Mouse (Mus musculus): ENCODE data around the gene Polr3h. TPM values are rescaled to one million over a fixed set of nuclear protein-coding genes. Genes with fewer than 3 reads are reported as not detected.

Polr3h gene
- polyA plus RNA-seq, 1 experiment, result 7.4 TPM

- Histone ChIP-seq H3K9me3 (ENCODE audit: control insufficient read depth, low read length) (no peaks in the 10 kb centered on the region), H3K36me3 (ENCODE audit: control insufficient read depth) (peaks cover 48% of the 10 kb centered on the region), H3K27me3 (ENCODE audit: control insufficient read depth) (no peaks in the 10 kb centered on the region), H3K4me3 (replicated peaks) (peak within 1 kb of the TSS; percentile 67), H3K4me1 (ENCODE audit: control insufficient read depth) (peaks cover 67% of the 10 kb centered on the region)
- TF ChIP-seq GATA1 (IDR thresholded peaks at IDR 0.05; ENCODE audit: low read length) (peak; percentile 46), TAL1 (IDR thresholded peaks at IDR 0.05; ENCODE audit: low read length) (no peak)
Observed at GRCm38 (mm10) chr15:81872262-81873136, 53.5 kb downstream of the Polr3h start, which contains the start of gene Aco2. Aco2 (plus strand) TSS chr15:81872309.

- TF ChIP-seq GATA1 (IDR thresholded peaks at IDR 0.05; ENCODE audit: low read length) (no peak), TAL1 (IDR thresholded peaks at IDR 0.05; ENCODE audit: low read length) (no peak)
- peaks cover 70% of the 10 kb centered on the region for H3K4me1 ChIP-seq (ENCODE audit: control insufficient read depth)
- H3K4me3 ChIP-seq (replicated peaks), result peak within 1 kb of the TSS; percentile 67
- peaks cover 53% of the 10 kb centered on the region for H3K36me3 ChIP-seq (ENCODE audit: control insufficient read depth)
- no peaks in the 10 kb centered on the region for H3K9me3 ChIP-seq (ENCODE audit: control insufficient read depth, low read length)
- no peaks in the 10 kb centered on the region for H3K27me3 ChIP-seq (ENCODE audit: control insufficient read depth)
Observed at GRCm38 (mm10) chr15:81871604-81872261, 54.3 kb downstream of the Polr3h start, which contains the start of gene Phf5a. Phf5a (minus strand) TSS chr15:81871911.

- Histone ChIP-seq H3K36me3 (ENCODE audit: control insufficient read depth) (peaks cover 66% of the 10 kb centered on the region), H3K27me3 (ENCODE audit: control insufficient read depth) (no peaks in the 10 kb centered on the region), H3K9me3 (ENCODE audit: control insufficient read depth, low read length) (no peaks in the 10 kb centered on the region), H3K4me1 (ENCODE audit: control insufficient read depth) (peaks cover 65% of the 10 kb centered on the region), H3K4me3 (replicated peaks) (peak overlapping the region; percentile 67)
- TF ChIP-seq GATA1 (IDR thresholded peaks at IDR 0.05; ENCODE audit: low read length) (no peak), TAL1 (IDR thresholded peaks at IDR 0.05; ENCODE audit: low read length) (no peak)
Observed at GRCm38 (mm10) chr15:81869985-81870384, 56.1 kb downstream of the Polr3h start.

GRCm38 (mm10) chr15:81864238-81864637, 61.8 kb downstream of the Polr3h start:
- H3K27me3 ChIP-seq (ENCODE audit: control insufficient read depth), result peaks cover under 1% of the 10 kb centered on the region; the same call in 1 of the 2 replicates
- TF ChIP-seq TAL1 (IDR thresholded peaks at IDR 0.05; ENCODE audit: low read length) (no peak), GATA1 (IDR thresholded peaks at IDR 0.05; ENCODE audit: low read length) (no peak)
- peaks cover 63% of the 10 kb centered on the region for H3K36me3 ChIP-seq (ENCODE audit: control insufficient read depth)
- H3K4me3 ChIP-seq (replicated peaks), result no peak overlapping the region
- H3K9me3 ChIP-seq (ENCODE audit: control insufficient read depth, low read length), result no peaks in the 10 kb centered on the region
- H3K4me1 ChIP-seq (ENCODE audit: control insufficient read depth), result peaks cover 39% of the 10 kb centered on the region

- Histone ChIP-seq H3K4me3 (replicated peaks) (peak overlapping the region; percentile 97), H3K9me3 (ENCODE audit: control insufficient read depth, low read length) (no peaks in the 10 kb centered on the region), H3K4me1 (ENCODE audit: control insufficient read depth) (peaks cover 55% of the 10 kb centered on the region), H3K27me3 (ENCODE audit: control insufficient read depth) (peaks cover 7% of the 10 kb centered on the region), H3K36me3 (ENCODE audit: control insufficient read depth) (peaks cover 26% of the 10 kb centered on the region)
- no peak for TF ChIP-seq TAL1 (IDR thresholded peaks at IDR 0.05; ENCODE audit: low read length)
- no peak for TF ChIP-seq GATA1 (IDR thresholded peaks at IDR 0.05; ENCODE audit: low read length)
Observed at GRCm38 (mm10) chr15:81860471-81861135, 65.4 kb downstream of the Polr3h start.

- peaks cover 7% of the 10 kb centered on the region for H3K27me3 ChIP-seq (ENCODE audit: control insufficient read depth)
- TF ChIP-seq TAL1 (IDR thresholded peaks at IDR 0.05; ENCODE audit: low read length) (no peak), GATA1 (IDR thresholded peaks at IDR 0.05; ENCODE audit: low read length) (no peak)
- H3K4me1 ChIP-seq (ENCODE audit: control insufficient read depth), result peaks cover 63% of the 10 kb centered on the region
- no peaks in the 10 kb centered on the region for H3K9me3 ChIP-seq (ENCODE audit: control insufficient read depth, low read length)
- H3K4me3 ChIP-seq (replicated peaks), result peak overlapping the region; percentile 97
- peaks cover 21% of the 10 kb centered on the region for H3K36me3 ChIP-seq (ENCODE audit: control insufficient read depth)
Observed at GRCm38 (mm10) chr15:81859330-81860255, 66.4 kb downstream of the Polr3h start.

- Histone ChIP-seq H3K27me3 (ENCODE audit: control insufficient read depth) (peaks cover 7% of the 10 kb centered on the region), H3K4me3 (replicated peaks) (peak within 1 kb of the TSS; percentile 97), H3K9me3 (ENCODE audit: control insufficient read depth, low read length) (no peaks in the 10 kb centered on the region), H3K4me1 (ENCODE audit: control insufficient read depth) (peaks cover 59% of the 10 kb centered on the region), H3K36me3 (ENCODE audit: control insufficient read depth) (peaks cover 19% of the 10 kb centered on the region)
- TF ChIP-seq GATA1 (IDR thresholded peaks at IDR 0.05; ENCODE audit: low read length), result no peak
- TF ChIP-seq TAL1 (IDR thresholded peaks at IDR 0.05; ENCODE audit: low read length), result no peak
Observed at GRCm38 (mm10) chr15:81858517-81859329, 67.3 kb downstream of the Polr3h start, which contains the start of gene Tob2. Tob2 (minus strand) TSS chr15:81858796.
